Mouse (Mus musculus) gastrocnemius, postnatal 10 days (tissue): Measurements from ENCODE around the gene Lrba. TPM values are rescaled to one million over a fixed set of nuclear protein-coding genes. Genes with fewer than 3 reads are reported as not detected.

Source experiments
- DNase-seq: peaks from one replicate; pipeline ENCODE4 v3.0.0; 2021; ENCODE audit warnings: mixed read lengths
- total RNA-seq, 2 experiments: library from RNA; stranded (reverse); gene quantifications; 2 replicates each; pipeline ENCODE4 v1.2.3; 2021

Gene Lrba
- total RNA-seq, 2 experiments from 2014 or later, result 22.7 to 24.1 TPM

DNA sequence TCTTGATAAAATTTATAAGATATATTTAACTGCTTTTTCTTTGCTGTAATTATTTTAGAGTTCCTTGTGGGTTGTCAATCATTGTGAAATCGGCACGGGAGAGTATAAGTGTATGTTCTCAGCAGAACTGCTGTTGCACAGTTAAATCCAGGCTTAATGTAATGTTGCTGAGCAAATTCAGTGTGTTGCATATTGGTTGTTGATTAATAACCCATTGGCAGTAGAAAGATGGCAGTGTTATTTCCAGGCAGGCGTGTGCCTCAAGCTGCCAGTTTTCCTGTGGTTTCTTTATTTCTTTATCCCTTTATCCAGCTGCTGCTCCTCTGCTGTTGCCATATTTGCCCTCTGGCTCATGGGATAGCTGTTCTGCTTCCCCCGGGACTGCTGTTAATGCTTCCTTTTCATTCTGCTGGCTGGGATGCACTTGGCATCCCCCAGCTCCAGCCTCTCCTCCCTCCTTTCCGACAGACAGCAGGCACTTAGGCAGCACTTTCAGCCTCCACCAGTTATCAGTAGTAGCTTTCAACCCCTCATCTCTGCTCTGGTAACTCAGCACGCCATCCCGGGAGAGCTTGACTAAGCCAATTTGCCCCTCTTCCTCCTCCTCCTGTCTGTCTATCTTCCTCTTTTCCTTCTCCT is 463.2 kb downstream of the Lrba start:
- no peak for DNase-seq

- DNase-seq, result no peak
These were observed 464.0 kb downstream of the Lrba start for GRCm38 (mm10) chr3:86688438-86688837.

DNA sequence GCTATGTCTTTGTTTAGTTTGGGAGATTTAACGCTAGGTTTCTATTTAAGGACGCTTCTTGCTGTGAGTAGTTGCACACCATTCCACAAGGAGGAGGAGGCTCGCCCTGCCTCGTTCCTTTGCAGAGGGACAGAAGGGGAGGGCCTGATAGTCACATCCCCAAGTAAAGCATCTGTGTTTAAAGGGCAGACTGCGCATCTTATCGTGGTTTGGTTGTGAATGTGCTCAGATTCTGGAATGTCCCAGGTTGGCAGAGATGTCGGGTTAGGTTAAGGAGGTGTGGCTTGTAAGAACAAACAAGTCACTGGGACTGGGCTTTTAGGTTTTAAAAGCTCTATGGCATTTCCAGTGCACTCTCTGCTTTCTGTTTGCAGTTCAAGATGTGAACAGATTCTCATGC is 464.8 kb downstream of the Lrba start:
- DNase-seq, result no peak

DNA sequence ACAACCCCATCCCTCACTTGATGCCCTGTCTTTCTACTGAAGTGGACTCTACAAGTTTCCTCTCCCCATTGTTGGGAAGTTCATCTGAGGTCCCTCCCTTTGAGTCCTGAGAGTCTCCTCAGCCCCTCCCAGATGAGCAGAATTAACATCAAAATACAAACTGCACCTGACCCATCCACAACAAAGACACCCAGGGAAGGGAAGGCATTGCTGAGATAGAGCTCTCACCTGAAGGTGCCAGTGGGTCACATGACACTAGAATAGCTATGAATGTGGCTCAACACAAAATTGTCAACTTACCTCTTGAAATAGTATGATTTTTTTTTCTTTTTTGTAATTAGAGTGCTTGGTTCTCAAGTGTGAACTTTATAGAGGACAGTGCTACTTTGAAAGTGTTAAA is 468.3 kb downstream of the Lrba start:
- DNase-seq, result no peak

DNA sequence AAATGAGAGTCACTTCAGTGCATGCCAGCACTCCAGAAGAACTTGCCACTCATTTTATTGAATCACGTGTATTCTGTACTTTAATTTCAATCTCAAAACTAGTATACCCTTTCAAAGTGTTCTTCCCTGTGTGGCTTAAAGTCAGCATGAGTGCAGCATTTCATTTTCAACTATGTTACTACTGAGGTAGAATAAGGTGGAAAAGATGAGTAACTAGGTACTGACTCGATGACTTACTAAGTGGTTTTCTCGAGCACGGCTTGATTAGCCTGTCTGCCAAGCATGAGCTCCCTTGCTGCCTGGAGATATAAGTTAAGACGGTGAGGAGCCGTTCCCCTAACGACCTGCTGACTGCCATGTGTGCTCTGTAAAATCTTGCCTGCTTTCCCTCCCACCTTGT is 469.1 kb downstream of the Lrba start:
- no peak for DNase-seq

DNA sequence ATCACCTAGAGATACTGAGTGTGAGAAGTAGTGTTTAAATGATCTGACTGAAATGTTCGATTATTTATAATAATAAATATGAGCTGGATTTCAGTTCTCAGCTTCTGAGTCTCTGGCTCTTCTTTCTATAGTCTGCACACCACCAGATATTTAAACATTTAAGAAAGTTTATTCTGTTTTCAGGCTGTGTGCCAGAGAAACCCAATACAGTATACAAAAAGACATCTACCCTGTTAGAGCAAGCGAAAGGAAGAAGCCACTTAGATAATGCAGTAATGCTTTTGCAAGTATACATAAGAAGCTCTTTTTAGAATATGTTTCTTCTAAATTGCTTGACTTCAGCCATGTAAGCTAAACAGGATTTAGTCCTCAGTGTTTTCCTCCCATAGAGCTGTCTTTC is 474.5 kb downstream of the Lrba start:
- no peak for DNase-seq

- no peak for DNase-seq
These were observed 476.7 kb downstream of the Lrba start for GRCm38 (mm10) chr3:86701163-86701563.

DNA sequence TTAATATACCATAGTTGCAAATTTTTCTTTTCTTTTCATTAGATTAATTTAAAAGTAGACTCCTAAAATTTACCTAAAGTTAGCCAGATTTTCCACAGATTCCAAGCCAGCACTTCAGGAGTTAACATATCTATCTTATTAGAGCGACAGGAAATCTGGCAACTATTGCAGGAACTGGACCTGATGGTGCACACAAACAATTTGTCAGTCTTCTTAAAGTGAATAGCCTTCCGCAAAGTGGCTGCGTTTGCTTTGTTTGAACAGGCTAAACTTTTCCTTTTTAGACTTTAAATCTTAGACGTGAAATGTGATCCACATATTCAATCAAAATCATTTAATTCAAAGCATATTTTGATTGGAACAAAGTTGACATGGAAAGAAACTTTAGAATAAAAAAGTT is 485.0 kb downstream of the Lrba start:
- DNase-seq, result no peak

DNA sequence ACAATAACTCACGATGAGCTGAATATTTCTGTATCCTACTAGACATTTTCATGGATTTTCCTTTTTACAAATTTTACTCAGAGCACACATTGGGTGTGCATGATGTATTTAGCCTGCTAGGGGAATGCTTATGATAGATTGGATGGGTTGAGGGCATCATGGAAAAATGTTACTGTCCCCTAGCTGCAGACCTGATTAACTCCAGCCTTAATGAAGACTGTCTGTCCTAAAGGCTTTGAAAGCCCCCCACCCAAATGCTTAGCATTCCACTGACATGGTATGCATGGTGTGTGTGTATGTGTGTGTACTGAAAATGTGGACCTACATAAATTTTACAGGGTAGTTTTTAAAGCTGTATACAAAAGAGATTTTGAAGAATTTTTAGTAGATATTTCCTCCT is 487.1 kb downstream of the Lrba start:
- DNase-seq, result no peak

GRCm38 (mm10) chr3:86712758-86713157 is 488.3 kb downstream of the Lrba start:
- no peak for DNase-seq

- DNase-seq, result no peak
These were observed 490.0 kb downstream of the Lrba start for GRCm38 (mm10) chr3:86714446-86714845.

GRCm38 (mm10) chr3:86723415-86724298 is 499.2 kb downstream of the Lrba start:
- no peak for DNase-seq

DNA sequence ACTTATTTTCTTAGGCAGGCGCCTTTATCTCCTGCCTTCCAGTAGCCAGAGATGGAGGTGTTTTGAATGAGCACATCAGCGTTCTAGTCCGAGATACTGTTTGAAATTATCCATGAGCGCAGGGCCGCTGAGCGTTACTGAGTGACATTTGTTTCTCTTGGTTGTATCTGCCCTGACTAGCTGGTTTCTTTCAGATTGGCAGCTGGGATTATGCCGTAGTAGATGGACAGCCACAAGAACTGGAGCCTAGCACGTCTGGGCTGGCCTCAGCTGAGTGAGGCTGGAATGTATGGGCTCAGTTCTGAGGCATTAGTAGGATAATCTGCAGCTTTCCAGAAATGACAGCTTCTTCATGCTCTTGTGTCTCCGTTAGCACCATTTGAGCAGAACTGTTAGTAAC is 500.6 kb downstream of the Lrba start:
- DNase-seq, result no peak

DNA sequence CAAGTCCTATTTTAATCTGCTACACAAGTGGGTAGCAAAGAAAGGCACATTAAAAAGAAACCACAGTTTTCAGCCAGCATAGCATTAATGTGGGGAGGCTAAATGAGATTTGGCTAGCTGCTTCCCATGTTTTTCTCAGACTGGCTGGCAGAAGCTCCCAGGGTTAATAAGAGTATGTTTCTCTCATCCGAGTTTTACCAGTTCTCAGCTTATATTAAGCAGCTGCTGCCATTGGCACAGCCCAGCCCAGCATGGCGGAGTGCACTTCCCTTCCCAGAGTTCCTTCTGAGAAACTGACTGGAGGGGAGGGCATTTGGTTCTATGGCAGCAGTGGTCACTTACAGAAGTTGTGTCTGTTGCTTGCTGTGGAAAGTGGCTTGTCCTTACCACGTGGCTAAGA is 514.4 kb downstream of the Lrba start:
- no peak for DNase-seq

DNA sequence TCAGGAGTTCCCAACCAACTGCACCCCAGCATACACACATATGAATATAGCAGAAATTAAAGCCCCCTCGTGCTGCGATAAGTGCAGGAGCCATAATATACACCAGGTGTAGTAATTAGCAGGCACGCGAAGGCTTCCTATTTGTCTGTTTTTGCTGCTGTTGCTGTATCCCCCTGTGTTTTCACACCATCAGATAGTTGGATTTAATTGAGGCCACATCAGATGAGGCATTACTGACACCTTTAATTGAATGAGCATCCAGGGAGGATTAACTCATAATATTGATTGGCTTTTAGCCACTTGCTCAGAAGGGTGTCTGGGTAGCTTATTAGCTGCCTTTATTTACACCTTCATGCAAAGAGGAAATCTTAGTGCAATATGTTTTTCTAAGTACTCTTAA is 515.3 kb downstream of the Lrba start:
- no peak for DNase-seq

DNA sequence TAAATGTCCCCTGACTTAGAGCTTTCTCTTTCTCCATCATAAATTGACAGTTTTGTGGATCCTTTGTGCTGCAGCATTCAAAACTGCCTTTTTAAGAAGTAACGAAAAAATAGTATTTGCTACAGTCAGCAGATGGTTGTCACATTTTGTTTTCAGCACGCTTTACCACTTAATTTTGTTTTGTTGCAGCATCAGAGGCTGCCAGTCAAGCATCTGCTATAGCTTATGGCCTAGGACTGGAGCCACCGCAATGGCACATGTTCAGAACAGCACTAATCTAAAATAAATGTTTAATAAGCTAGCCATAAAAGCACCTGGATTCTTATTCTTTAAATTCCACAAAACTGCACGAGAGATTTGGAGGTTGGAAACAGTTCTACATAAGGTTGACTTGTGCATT is 520.9 kb downstream of the Lrba start:
- no peak for DNase-seq

DNA sequence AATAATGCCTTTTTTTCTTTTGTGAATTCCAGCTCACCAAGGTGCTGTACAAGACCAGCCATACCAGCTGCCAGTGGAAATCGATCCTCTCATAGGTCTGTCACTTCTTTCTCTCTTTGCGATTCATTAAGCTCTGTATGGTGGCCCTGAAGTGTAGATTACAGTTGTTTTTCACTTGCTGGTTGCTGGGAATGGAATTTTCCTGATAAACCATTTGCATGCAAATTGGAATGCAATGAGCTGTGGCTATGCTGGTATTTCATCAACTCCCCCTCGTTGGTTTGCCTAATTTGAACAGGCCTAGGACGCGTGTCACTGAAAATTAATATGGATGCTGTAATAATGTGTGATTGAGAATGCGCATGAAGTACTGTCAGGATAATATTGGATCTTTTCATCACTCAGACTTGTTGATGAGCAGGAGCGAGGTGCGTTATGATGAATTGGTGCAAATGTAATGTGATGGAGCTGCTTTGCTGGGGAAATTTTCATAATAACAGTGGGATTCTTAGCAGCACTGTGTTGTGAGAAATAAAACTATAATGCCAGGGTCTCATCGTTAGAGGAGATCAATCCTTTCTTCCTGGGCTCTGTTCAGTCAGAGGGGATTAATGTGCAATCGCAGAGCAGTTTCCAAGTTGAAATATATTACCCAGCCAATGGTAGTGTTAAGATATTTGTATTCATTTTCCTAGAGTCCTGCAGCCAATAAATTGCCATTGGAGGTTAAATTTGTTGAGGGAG is 521.5 kb downstream of the Lrba start:
- DNase-seq, result no peak

DNA sequence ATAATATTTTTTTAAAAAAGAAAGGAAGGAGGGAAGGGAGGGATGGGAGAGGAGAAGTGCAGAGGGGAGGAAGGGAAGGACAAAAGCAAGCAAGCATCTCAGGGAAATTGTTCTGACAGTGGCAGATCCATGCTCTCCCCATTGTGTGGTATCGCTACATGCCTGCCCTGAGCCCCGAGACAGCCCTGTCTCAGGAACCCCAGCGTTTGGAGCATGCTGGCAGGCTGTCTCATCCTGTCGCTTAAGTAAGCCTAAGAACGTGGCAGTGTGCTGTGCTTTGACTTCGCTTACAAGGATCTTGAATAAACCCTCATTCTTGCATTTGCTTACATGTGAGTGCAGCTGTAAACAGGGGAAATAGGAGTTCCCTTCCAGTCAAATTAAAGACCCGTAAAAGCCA is 526.2 kb downstream of the Lrba start:
- DNase-seq, result no peak

GRCm38 (mm10) chr3:86754178-86754577 is 529.7 kb downstream of the Lrba start:
- DNase-seq, result no peak

GRCm38 (mm10) chr3:86754595-86755557 is 530.4 kb downstream of the Lrba start:
- no peak for DNase-seq

- no peak for DNase-seq
These were observed 532.1 kb downstream of the Lrba start for GRCm38 (mm10) chr3:86756548-86756947.

DNA sequence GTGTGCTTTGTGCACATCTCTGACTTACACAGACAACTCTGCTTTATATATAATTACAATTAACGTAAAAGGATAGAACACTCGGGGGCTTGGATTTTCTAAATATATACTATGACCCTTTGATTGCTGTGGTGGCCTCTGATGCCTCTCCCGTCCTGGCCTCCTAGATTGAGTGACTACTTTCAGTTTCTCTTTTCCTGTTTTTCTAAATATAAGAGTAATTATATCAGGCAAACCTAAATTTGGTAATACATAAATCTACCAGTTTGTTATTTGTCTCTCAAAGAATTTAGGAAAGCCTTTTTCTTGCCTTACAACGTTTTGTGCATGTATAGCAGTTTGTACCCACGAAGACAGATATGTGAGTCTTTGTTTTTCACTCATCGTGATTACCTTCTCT is 534.2 kb downstream of the Lrba start:
- DNase-seq, result no peak
